In the genomic region with DNA sequence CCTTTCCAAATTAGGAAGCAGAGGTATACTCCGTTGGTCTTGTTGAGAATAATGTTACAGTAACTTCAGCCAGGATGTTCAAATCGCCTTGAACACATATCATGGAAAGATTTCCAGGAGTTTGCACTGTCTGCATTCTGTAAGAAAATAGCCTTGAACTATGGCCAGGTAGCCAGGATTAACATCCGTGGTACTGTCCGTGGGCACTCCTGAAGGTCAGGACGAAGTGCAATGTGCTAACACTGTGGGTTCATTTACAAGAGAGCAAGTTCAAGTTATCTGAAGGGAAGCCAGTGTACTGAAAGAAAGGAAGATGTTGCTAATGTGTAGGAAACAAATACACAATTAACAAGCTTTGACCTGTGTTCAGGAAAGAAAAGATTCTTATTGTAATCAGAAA, we compare ENCODE assay signal across 23 mouse cellular contexts. TPM values are rescaled to one million over a fixed set of nuclear protein-coding genes. Genes with fewer than 3 reads are reported as not detected.
A peak's percentile ranks its signal among the peaks of the same experiment; 100 is the strongest.
DNase-seq lines count a peak whose midpoint lies in the region; ATAC-seq and TF ChIP-seq lines count a peak whose summit lies in the region.
"Had no signal": no experiment of that assay in that cellular context is flagged by ENCODE, and none has a peak within 500 bp of the region (broad histone marks: within the 10 kb centered on the region; RNA-seq: fewer than 3 reads in every experiment).

No protein-coding gene starts in this region.

- no peak for TF ChIP-seq CTCF in gastrocnemius, adult 2 months (IDR thresholded peaks at IDR 0.05)

- no peak for ATAC-seq in kidney, embryonic 15.5 days (replicated peaks; ENCODE audit: low FRiP score)
- ATAC-seq: forebrain, embryonic 13.5 days; forebrain, embryonic 16.5 days; Patski had no signal

- H3K9me3 ChIP-seq in kidney, embryonic 15.5 days (replicated peaks): no peaks in the 10 kb centered on the region
- H3K9me3 ChIP-seq: forebrain, embryonic 10.5 days; forebrain, embryonic 13.5 days; G1E; hindbrain, embryonic 12.5 days; hindbrain, embryonic 15.5 days had no signal

- H3K4me1 ChIP-seq in kidney, embryonic 15.5 days: no peaks in the 10 kb centered on the region
- H3K4me1 ChIP-seq: forebrain, embryonic 13.5 days; hindbrain, embryonic 12.5 days; hindbrain, embryonic 15.5 days had no signal

- no peak overlapping the region for H3K4me2 ChIP-seq in kidney, embryonic 15.5 days
- H3K4me2 ChIP-seq: forebrain, embryonic 13.5 days; heart, embryonic 11.5 days; hindbrain, embryonic 12.5 days; hindbrain, embryonic 15.5 days had no signal

- H3K4me3 ChIP-seq in gastrocnemius, adult 2 months: no peak overlapping the region
- H3K4me3 ChIP-seq in kidney, embryonic 15.5 days (replicated peaks): no peak overlapping the region
- H3K4me3 ChIP-seq: forebrain, embryonic 10.5 days; forebrain, embryonic 13.5 days; hindbrain, embryonic 12.5 days; hindbrain, embryonic 15.5 days had no signal

- WGBS in kidney, embryonic 15.5 days: 83% methylated on average over 5 of the region's 5 CpGs

- no peaks in the 10 kb centered on the region for H3K36me3 ChIP-seq in kidney, embryonic 15.5 days
- H3K36me3 ChIP-seq: forebrain, embryonic 10.5 days; G1E; hindbrain, embryonic 12.5 days; hindbrain, embryonic 15.5 days had no signal

- no peak for DNase-seq in gastrocnemius, adult 2 months
- no peak for DNase-seq in gastrocnemius, postnatal 10 days
- peak; percentile 31 to 45 for DNase-seq in kidney, adult 8-10 months
- DNase-seq in kidney, postnatal 36 days: peak; percentile 44 to 59
- no peak for DNase-seq in kidney, postnatal 14 days
- DNase-seq: adrenal gland, postnatal 10 days; adrenal gland, postnatal 36 days; B cell, adult 2 months; cerebellum, adult 18-20 months; cerebellum, adult 9-10 months; cerebellum, postnatal 14 days; heart, adult 11 months had no signal

- H3K27me3 ChIP-seq in kidney, embryonic 15.5 days: no peaks in the 10 kb centered on the region
- H3K27me3 ChIP-seq: CH12.LX; forebrain, embryonic 13.5 days; hindbrain, embryonic 12.5 days; hindbrain, embryonic 15.5 days had no signal

- intact Hi-C loops in gastrocnemius, adult 2 months (cut with DNase I): no loop called here

- peak overlapping the region; percentile 61 for H3K27ac ChIP-seq in gastrocnemius, adult 2 months
- H3K27ac ChIP-seq in kidney, embryonic 15.5 days: no peak overlapping the region
- H3K27ac ChIP-seq: forebrain, embryonic 10.5 days; forebrain, embryonic 13.5 days; hindbrain, embryonic 12.5 days; hindbrain, embryonic 15.5 days had no signal

- no peak overlapping the region for H3K9ac ChIP-seq in kidney, embryonic 15.5 days
- H3K9ac ChIP-seq: forebrain, embryonic 13.5 days; hindbrain, embryonic 12.5 days; hindbrain, embryonic 15.5 days had no signal

RNA-seq across cellular contexts. Expression of gene Mybpc1, which starts 24.2 kb away (rescaled TPM):
- 1,000 to 10,000 TPM in 1 of 2 experiments, 100 to 1,000 TPM in 1; 749 to 2,272 TPM for total RNA-seq in gastrocnemius, adult 2 months (2021)
- total RNA-seq in gastrocnemius, postnatal 10 days (2021): 1,000 to 10,000 TPM; 1,127 to 1,330 TPM
- 8.4 and 17.8 TPM in 2 replicates for polyA plus RNA-seq in kidney, embryonic 15.5 days (2015; fragmentation: Nextera tagmentation; extraction: Ambion mirVana)
- total RNA-seq: CH12.LX; G1E; hematopoietic stem cell, adult 5-6 weeks had no signal
- polyA plus RNA-seq: G1E, Patski had no signal

Comparison
In these comparisons a context has a peak if more than half of its experiments do, and no peak if none do; other contexts are left out.
1. DNase-seq: peak in kidney, adult 8-10 months (2 of 2) and kidney, postnatal 36 days (2 of 2); none in gastrocnemius, adult 2 months (single experiment), gastrocnemius, postnatal 10 days (single experiment) and kidney, postnatal 14 days (single experiment).